Mouse (Mus musculus) MEL (cell line): ENCODE measurements around the gene Upf2.

Experiments used
- CTCF ChIP-seq, 3 experiments: IDR thresholded peaks in 2 of 3; conservative IDR thresholded peaks in 1 of 3; 2 replicates each; pipeline ENCODE4 v1.5.1; 2011 to 2012; ENCODE audit warnings: low read length in 3 of 3, low read depth in 2 of 3, mild to moderate bottlenecking in 2 of 3, improper control_type of control experiment in 1 of 3, inconsistent platforms in 1 of 3, mixed read lengths in 1 of 3, moderate library complexity in 1 of 3; ENCODE audit not compliant: control insufficient read depth in 1 of 3, insufficient read depth in 1 of 3, poor library complexity in 1 of 3, severe bottlenecking in 1 of 3
- GABPA ChIP-seq: IDR thresholded peaks from 2 replicates; pipeline ENCODE4 v1.6.1; 2012; ENCODE audit warnings: low read depth, mild to moderate bottlenecking, inconsistent platforms, low read length, improper control_type of control experiment, moderate library complexity

- TF ChIP-seq GABPA: no peak
- TF ChIP-seq CTCF (IDR thresholded peaks at IDR 0.05 in 2 of 3, conservative IDR thresholded peaks at IDR 0.05 in 1 of 3; ENCODE audit: control insufficient read depth in 1 of 3, insufficient read depth in 1 of 3, low read depth in 2 of 3, low read length in 3 of 3, poor library complexity in 1 of 3, severe bottlenecking in 1 of 3): no peak
Measured at GRCm38 (mm10) chr2:5939319-5939718, 11.9 kb upstream of the Upf2 start.
